Mouse (Mus musculus) liver, embryonic 16.5 days (tissue): ENCODE results near the gene Fam69a. TPM values are rescaled to one million over a fixed set of nuclear protein-coding genes. Genes with fewer than 3 reads are reported as not detected.
"Not testable (repeated sequence)": the region's sequence is repeated elsewhere in the genome, so short reads cannot be mapped to it uniquely, and the experiment has no call there.

Source experiments
- ATAC-seq: fragments of 200-750 bp; cut with Nextera tagmentation; 2 replicates; pipeline ENCODE4 v1.8.0; 2017; ENCODE audit warnings: low read depth, mild to moderate bottlenecking, moderate number of reproducible peaks, moderate library complexity
- H3K27ac ChIP-seq: fragments of 300-500 bp; sonication (generic); 2 replicates; pipeline ENCODE4 v1.5.1; 2014; ENCODE audit warnings: mild to moderate bottlenecking, low read length
- H3K27me3 ChIP-seq: fragments of 300-500 bp; sonication (generic); 2 replicates; pipeline ENCODE4 v1.6.1; 2014; ENCODE audit warnings: low read depth, low read length, mixed read lengths; ENCODE audit not compliant: control insufficient read depth, insufficient read depth
- H3K36me3 ChIP-seq: fragments of 300-500 bp; sonication (generic); 2 replicates; pipeline ENCODE4 v1.6.1; 2014; ENCODE audit warnings: mild to moderate bottlenecking; ENCODE audit not compliant: control insufficient read depth, insufficient read depth
- H3K4me1 ChIP-seq: fragments of 300-500 bp; sonication (generic); 2 replicates; pipeline ENCODE4 v1.6.1; 2014; ENCODE audit warnings: low read depth, low read length, mixed read lengths; ENCODE audit not compliant: control insufficient read depth
- H3K4me2 ChIP-seq: fragments of 300-500 bp; sonication (generic); 2 replicates; pipeline ENCODE4 v1.6.1; 2014; ENCODE audit warnings: low read depth, low read length, mixed read lengths
- H3K4me3 ChIP-seq: fragments of 300-500 bp; sonication (generic); 2 replicates; pipeline ENCODE4 v1.5.1; 2014; ENCODE audit warnings: low read depth, mild to moderate bottlenecking, low read length
- H3K9ac ChIP-seq: fragments of 300-500 bp; sonication (generic); 2 replicates; pipeline ENCODE4 v1.6.1; 2014; ENCODE audit warnings: low read depth, low read length
- H3K9me3 ChIP-seq: fragments of 300-500 bp; sonication (generic); replicated peaks from 2 replicates; pipeline ENCODE4 v1.6.1; 2016; ENCODE audit warnings: low read length; ENCODE audit not compliant: control insufficient read depth
- WGBS: fragments of 180-500 bp; shearing (Covaris S2); extraction: QIAGEN DNeasy Blood & Tissue Kit; methylation state at CpG from one replicate; pipeline ENCODE4 v1.1.7; 2014; ENCODE audit not compliant: insufficient replicate concordance; 5-methylcytosine and 5-hydroxymethylcytosine counted together
- polyA plus RNA-seq: library from polyadenylated mRNA; unstranded; fragments of >200 nt; fragmentation: Nextera tagmentation; extraction: Ambion mirVana; gene quantifications from 2 replicates; pipeline ENCODE4 v1.2.1, GENCODE M21; 2015

Gene Fam69a
- polyA plus RNA-seq, 1 experiment from 2014 or later: 7.9 TPM

- H3K4me2 ChIP-seq: peak overlapping the region; percentile 49
- H3K27me3 ChIP-seq: no peaks in the 10 kb centered on the region
- H3K9me3 ChIP-seq: no peaks in the 10 kb centered on the region
- peak; percentile 88 for ATAC-seq
- H3K4me1 ChIP-seq: peaks cover 40% of the 10 kb centered on the region
- H3K36me3 ChIP-seq: no peaks in the 10 kb centered on the region
- WGBS: 28% methylated on average over 13 of the region's 13 CpGs
- 0 out of 2 replicates have a peak overlapping the region, but pooled peaks have one; percentile 30 for H3K9ac ChIP-seq
- peak overlapping the region; percentile 80 for H3K27ac ChIP-seq
- H3K4me3 ChIP-seq: no peak overlapping the region
Observed at GRCm38 (mm10) chr5:107972444-107973272, 14.2 kb downstream of the Fam69a start.

- peaks cover 48% of the 10 kb centered on the region for H3K4me1 ChIP-seq
Observed at GRCm38 (mm10) chr5:107971069-107971468, 15.8 kb downstream of the Fam69a start.

GRCm38 (mm10) chr5:107969818-107970217 is 17.1 kb downstream of the Fam69a start:
- peaks cover 58% of the 10 kb centered on the region for H3K4me1 ChIP-seq
- H3K4me2 ChIP-seq, H3K9me3 ChIP-seq, H3K4me3 ChIP-seq, H3K27ac ChIP-seq, ATAC-seq, H3K36me3 ChIP-seq, H3K27me3 ChIP-seq, H3K9ac ChIP-seq: not testable (repeated sequence)
- WGBS: 77% methylated on average over 1 of the region's 1 CpGs

More at GRCm38 (mm10) chr5:107971069-107971468, 15.8 kb downstream of the Fam69a start:
- 71% methylated on average over 4 of the region's 4 CpGs for WGBS
- Histone ChIP-seq H3K9me3 (no peaks in the 10 kb centered on the region), H3K4me2 (no peak overlapping the region), H3K27ac (no peak overlapping the region), H3K4me3 (no peak overlapping the region), H3K27me3 (no peaks in the 10 kb centered on the region), H3K9ac (no peak overlapping the region), H3K36me3 (no peaks in the 10 kb centered on the region)
- ATAC-seq: no peak

- Histone ChIP-seq H3K27ac (peak overlapping the region; percentile 52; the same call in 1 of the 2 replicates), H3K9ac (no peak overlapping the region), H3K4me1 (peaks cover 56% of the 10 kb centered on the region), H3K27me3 (no peaks in the 10 kb centered on the region), H3K4me2 (no peak overlapping the region), H3K36me3 (no peaks in the 10 kb centered on the region), H3K9me3 (no peaks in the 10 kb centered on the region), H3K4me3 (no peak overlapping the region)
- WGBS: 60% methylated on average over 3 of the region's 3 CpGs
- no peak for ATAC-seq
Observed at GRCm38 (mm10) chr5:107968079-107968478, 18.8 kb downstream of the Fam69a start.

GRCm38 (mm10) chr5:107966841-107967457 is 19.9 kb downstream of the Fam69a start:
- peaks cover 51% of the 10 kb centered on the region for H3K4me1 ChIP-seq
- no peak for ATAC-seq
- H3K36me3 ChIP-seq: no peaks in the 10 kb centered on the region
- peak overlapping the region; percentile 4; the same call in 1 of the 2 replicates for H3K9ac ChIP-seq
- H3K4me2 ChIP-seq: peak overlapping the region; percentile 22
- H3K9me3 ChIP-seq: no peaks in the 10 kb centered on the region
- 18% methylated on average over 4 of the region's 4 CpGs for WGBS
- no peak overlapping the region for H3K4me3 ChIP-seq
- peak overlapping the region; percentile 80 for H3K27ac ChIP-seq
- H3K27me3 ChIP-seq: no peaks in the 10 kb centered on the region

GRCm38 (mm10) chr5:107966156-107966555 is 20.7 kb downstream of the Fam69a start:
- H3K27ac ChIP-seq: peak overlapping the region; percentile 80
- no peaks in the 10 kb centered on the region for H3K27me3 ChIP-seq
- peaks cover 55% of the 10 kb centered on the region for H3K4me1 ChIP-seq
- peak overlapping the region; percentile 22 for H3K4me2 ChIP-seq
- H3K4me3 ChIP-seq: no peak overlapping the region; the same call in 1 of the 2 replicates
- 19% methylated on average over 3 of the region's 3 CpGs for WGBS
- ATAC-seq: no peak
- H3K9me3 ChIP-seq: no peaks in the 10 kb centered on the region
- H3K36me3 ChIP-seq: no peaks in the 10 kb centered on the region
- peak overlapping the region; percentile 4; the same call in 1 of the 2 replicates for H3K9ac ChIP-seq

GRCm38 (mm10) chr5:107965355-107965991 is 21.4 kb downstream of the Fam69a start:
- peak overlapping the region; percentile 77 for H3K27ac ChIP-seq
- no peak for ATAC-seq
- H3K9me3 ChIP-seq: no peaks in the 10 kb centered on the region
- H3K27me3 ChIP-seq: no peaks in the 10 kb centered on the region
- no peaks in the 10 kb centered on the region for H3K36me3 ChIP-seq
- no peak overlapping the region for H3K4me3 ChIP-seq
- peak overlapping the region; percentile 37; the same call in 1 of the 2 replicates for H3K9ac ChIP-seq
- H3K4me1 ChIP-seq: peaks cover 57% of the 10 kb centered on the region
- WGBS: 40% methylated on average over 9 of the region's 9 CpGs
- H3K4me2 ChIP-seq: peak overlapping the region; percentile 18; the same call in 1 of the 2 replicates

- Histone ChIP-seq H3K9ac (no peak overlapping the region), H3K27me3 (no peaks in the 10 kb centered on the region), H3K9me3 (no peaks in the 10 kb centered on the region), H3K4me2 (no peak overlapping the region), H3K4me3 (no peak overlapping the region), H3K36me3 (no peaks in the 10 kb centered on the region), H3K27ac (no peak overlapping the region), H3K4me1 (peaks cover 63% of the 10 kb centered on the region)
- ATAC-seq: no peak
- WGBS: 36% methylated on average over 2 of the region's 2 CpGs
Observed at GRCm38 (mm10) chr5:107964031-107964758, 22.7 kb downstream of the Fam69a start.
